Mouse (Mus musculus): ENCODE measurements at regions not wholly inside any gene's neighbourhood (a gene's known extent, or its start where the extent isn't known, plus 50 kb on each side); places are given as distances from the start of the nearest gene placed in this dataset.
A peak's percentile ranks its signal among the peaks of the same experiment; 100 is the strongest.

DNA sequence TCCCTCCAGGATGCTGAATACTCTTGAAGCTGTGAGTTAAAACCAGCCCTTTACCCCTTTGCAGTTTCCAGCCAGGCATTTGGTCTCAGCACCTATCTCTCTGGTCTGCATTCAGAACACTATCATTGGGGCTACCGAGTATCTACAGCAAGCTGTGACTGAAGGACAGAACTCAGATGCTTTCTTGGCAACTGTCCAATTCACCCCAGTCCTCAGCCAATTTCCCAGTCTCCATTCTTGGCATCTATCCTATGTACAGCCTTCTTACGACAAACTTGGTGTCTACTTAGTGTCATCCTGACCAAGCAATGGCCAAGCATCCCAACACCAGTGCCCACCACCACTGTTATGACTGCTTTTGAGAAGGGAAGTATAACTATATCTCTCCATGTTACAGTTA, 109.7 kb upstream of the Kdm8 start:
- H3K9ac ChIP-seq, result no peak overlapping the region
- no peaks in the 10 kb centered on the region for H3K27me3 ChIP-seq (replicated peaks)
- no peaks in the 10 kb centered on the region for H3K9me3 ChIP-seq (replicated peaks)
- H3K4me2 ChIP-seq, result no peak overlapping the region
- no peaks in the 10 kb centered on the region for H3K36me3 ChIP-seq
- no peak overlapping the region for H3K4me3 ChIP-seq
- ATAC-seq, result no peak
- H3K4me1 ChIP-seq, result no peaks in the 10 kb centered on the region
- no peak overlapping the region for H3K27ac ChIP-seq
- 69% methylated on average over 2 of the region's 2 CpGs for WGBS (ENCODE audit: insufficient replicate concordance)

DNA sequence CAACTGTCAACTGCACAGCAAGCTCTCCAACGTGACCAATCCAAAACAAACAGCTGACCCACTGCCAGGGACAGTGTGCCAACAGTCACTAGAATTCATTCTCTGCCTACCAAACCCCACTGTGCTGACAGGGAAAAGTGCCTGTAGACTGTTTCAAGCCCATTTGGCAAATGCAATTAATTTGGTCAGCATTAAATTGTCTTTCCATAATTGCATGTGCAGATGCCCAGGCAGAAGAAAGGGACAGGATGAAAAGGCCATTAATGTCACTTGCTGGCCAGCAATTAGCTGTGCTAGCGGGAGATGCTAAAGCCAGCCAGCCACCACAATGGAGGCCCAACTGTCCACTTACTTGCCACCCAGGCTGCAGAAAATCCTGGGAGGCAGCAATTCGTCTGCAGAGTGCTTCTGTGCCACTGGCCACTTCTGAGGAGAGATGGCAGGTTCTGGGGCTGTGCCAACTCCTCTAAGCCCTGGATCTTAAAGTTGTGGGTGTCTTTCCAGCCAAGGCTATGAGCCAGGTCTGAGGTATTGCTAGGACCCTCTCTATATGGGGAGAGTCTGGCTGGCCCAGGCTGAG, 108.8 kb upstream of the Kdm8 start:
- 39% methylated on average over 3 of the region's 3 CpGs for WGBS (ENCODE audit: insufficient replicate concordance)
- H3K4me2 ChIP-seq, result no peak overlapping the region
- no peak for ATAC-seq
- no peaks in the 10 kb centered on the region for H3K9me3 ChIP-seq (replicated peaks)
- no peaks in the 10 kb centered on the region for H3K27me3 ChIP-seq (replicated peaks)
- no peak overlapping the region for H3K9ac ChIP-seq
- no peak overlapping the region for H3K27ac ChIP-seq
- H3K36me3 ChIP-seq, result no peaks in the 10 kb centered on the region
- no peaks in the 10 kb centered on the region for H3K4me1 ChIP-seq
- H3K4me3 ChIP-seq, result no peak overlapping the region

DNA sequence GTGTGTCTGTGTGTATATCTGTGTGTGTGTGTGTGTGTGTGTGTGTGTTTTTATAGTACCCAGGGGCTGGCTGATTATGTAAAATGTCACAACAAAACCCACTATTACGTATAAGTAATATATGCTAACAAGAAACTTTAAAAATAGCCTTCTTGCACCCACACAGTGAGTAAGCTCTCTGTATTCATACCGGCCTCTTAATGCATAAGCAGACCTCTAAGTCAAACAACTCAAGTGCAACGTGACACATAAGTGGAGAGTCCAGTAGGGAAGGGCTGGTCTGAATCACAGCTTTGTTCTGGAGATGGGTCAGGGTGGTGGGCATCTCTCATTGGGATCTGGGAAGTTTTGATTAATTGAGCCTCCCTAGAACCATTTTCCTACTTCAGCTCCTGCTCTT, 107.7 kb upstream of the Kdm8 start:
- Histone ChIP-seq H3K4me3 (no peak overlapping the region), H3K36me3 (no peaks in the 10 kb centered on the region), H3K9me3 (replicated peaks) (no peaks in the 10 kb centered on the region), H3K27ac (no peak overlapping the region), H3K4me1 (no peaks in the 10 kb centered on the region), H3K9ac (no peak overlapping the region), H3K27me3 (replicated peaks) (no peaks in the 10 kb centered on the region), H3K4me2 (no peak overlapping the region)
- ATAC-seq, result no peak
- WGBS (ENCODE audit: insufficient replicate concordance), result 59% methylated on average over 3 of the region's 3 CpGs

DNA sequence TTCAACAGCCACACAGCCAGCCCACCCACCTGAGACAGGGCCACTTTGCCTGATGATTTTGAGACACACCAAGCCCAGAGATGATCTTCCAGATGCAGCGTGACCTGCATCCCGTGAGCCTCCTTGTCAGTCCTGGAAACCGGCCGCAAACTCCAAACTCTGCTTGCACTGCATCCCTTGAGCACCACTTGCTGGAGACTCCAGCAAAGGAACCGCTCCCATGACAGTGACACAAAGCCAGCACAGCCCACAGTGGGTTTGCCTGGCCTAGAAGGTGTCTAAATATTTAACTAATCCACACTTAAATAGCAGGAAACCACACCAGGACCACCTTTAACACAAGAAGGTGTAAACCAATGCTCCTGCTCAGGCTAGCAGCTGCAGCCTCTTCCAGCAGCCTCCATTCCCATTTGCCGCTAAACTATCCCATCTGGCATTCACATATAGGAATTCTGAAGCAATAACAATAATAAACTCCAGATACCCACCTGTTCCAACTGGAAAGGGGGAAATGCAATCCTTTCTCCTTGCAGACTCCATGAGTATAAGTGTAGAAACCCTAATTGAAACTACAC, 106.2 kb upstream of the Kdm8 start:
- Histone ChIP-seq H3K36me3 (no peaks in the 10 kb centered on the region), H3K9ac (no peak overlapping the region), H3K4me1 (no peaks in the 10 kb centered on the region), H3K27me3 (replicated peaks) (no peaks in the 10 kb centered on the region), H3K9me3 (replicated peaks) (no peaks in the 10 kb centered on the region), H3K27ac (no peak overlapping the region), H3K4me3 (no peak overlapping the region), H3K4me2 (no peak overlapping the region)
- no peak for ATAC-seq
- 72% methylated on average over 6 of the region's 6 CpGs for WGBS (ENCODE audit: insufficient replicate concordance)

DNA sequence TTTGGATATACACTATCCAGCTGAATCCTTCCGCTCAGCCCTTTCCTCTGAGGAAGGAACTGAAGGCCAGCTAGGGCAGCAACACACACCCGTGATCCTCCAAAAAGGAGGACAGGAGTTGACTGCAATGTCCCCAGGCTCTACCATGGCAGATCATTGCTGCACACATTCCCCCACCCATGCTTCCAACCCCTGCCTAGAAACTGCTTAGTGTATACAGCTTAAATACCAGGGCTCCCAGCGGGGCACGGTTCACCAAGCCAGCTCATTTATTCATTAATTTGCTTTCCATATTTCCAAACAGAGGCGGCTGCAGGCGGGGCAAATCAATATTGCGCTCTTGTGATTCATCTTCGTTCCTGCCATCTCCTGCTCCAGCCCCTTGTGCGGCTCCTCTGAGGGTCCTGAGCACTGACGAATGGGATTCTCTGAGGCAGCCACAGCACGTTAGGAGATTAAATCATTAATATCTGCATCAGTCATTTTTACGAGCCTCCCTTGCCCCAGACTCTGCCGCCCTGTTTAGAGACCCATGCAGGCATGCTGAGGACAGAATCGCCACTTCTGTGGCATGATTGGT, 104.1 kb upstream of the Kdm8 start:
- H3K4me2 ChIP-seq, result no peak overlapping the region
- no peak overlapping the region for H3K4me3 ChIP-seq
- H3K9ac ChIP-seq, result no peak overlapping the region
- H3K27me3 ChIP-seq (replicated peaks), result no peaks in the 10 kb centered on the region
- H3K27ac ChIP-seq, result no peak overlapping the region
- H3K36me3 ChIP-seq, result no peaks in the 10 kb centered on the region
- no peak for ATAC-seq
- no peaks in the 10 kb centered on the region for H3K4me1 ChIP-seq
- no peaks in the 10 kb centered on the region for H3K9me3 ChIP-seq (replicated peaks)
- 69% methylated on average over 14 of the region's 14 CpGs for WGBS (ENCODE audit: insufficient replicate concordance)

DNA sequence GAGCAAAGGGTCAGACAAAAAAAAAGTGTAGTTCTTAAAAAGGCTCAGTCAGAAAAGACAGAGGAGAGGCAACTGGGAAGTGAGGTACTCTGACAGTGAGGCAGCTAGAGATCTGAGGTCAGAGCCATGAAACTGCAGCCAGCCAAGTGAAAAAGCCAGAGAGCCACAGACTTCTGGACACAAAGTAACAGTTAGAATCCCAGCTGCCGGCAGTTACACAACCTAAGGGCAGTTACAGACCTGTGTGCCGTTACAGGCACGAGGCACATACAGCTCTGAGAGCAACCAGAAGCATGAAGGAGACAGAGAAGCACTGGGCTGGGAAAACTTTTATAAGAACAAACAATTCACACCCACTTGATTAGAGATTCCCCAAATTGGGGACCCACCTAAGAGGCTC, 94.9 kb upstream of the Kdm8 start:
- 58% methylated on average over 3 of the region's 3 CpGs for WGBS (ENCODE audit: insufficient replicate concordance)
- H3K27ac ChIP-seq, result no peak overlapping the region

DNA sequence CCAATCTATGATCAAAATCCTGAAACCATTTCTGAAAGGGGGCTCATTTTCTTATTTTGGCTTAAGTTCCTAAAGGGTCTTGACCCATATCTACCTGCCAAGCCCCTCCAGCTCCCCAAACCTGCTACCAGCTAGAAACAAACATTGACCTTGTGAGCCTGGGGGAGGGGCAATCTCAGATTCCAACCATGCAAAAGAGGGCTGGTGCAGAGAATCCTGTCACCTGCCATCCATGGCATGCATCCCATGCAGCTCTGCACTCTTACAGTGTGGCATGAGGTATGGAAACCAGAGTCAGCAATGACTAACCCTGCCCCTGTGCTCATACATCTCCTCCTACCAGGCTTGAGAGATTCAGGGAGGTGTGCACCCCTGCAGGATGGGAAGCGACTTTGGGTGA, 90.3 kb upstream of the Kdm8 start:
- Histone ChIP-seq H3K4me3 (no peak overlapping the region), H3K27ac (no peak overlapping the region), H3K4me2 (no peak overlapping the region), H3K9me3 (replicated peaks) (no peaks in the 10 kb centered on the region), H3K4me1 (no peaks in the 10 kb centered on the region), H3K9ac (no peak overlapping the region), H3K27me3 (replicated peaks) (no peaks in the 10 kb centered on the region), H3K36me3 (no peaks in the 10 kb centered on the region)
- WGBS (ENCODE audit: insufficient replicate concordance), result 69% methylated on average over 1 of the region's 1 CpGs
- no peak for ATAC-seq

More for the DNA sequence above, 94.9 kb upstream of the Kdm8 start:
- Histone ChIP-seq H3K4me3 (no peak overlapping the region), H3K36me3 (no peaks in the 10 kb centered on the region), H3K9me3 (replicated peaks) (no peaks in the 10 kb centered on the region), H3K9ac (no peak overlapping the region), H3K27me3 (replicated peaks) (no peaks in the 10 kb centered on the region), H3K4me2 (no peak overlapping the region), H3K4me1 (no peaks in the 10 kb centered on the region)
- ATAC-seq, result no peak

DNA sequence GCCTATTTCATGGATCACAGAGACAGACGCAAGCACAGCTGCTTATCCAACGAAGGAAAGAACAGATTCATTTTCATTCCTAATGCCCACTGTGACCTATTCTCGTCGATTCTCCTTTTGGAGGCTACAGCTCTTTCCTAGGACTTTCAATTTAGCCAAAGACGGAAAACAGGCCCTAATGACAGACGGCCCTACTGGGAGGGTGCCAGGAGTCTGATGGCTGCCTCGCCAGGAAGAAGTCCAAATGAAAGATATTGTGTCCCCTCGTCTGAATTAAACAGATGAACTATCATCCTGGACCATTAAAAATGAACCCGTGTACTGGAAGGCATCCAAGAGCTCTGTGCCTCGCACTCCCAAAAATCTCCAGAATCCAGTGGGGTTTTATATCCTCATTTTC, 89.5 kb upstream of the Kdm8 start:
- no peaks in the 10 kb centered on the region for H3K4me1 ChIP-seq
- no peak overlapping the region for H3K4me2 ChIP-seq
- no peaks in the 10 kb centered on the region for H3K9me3 ChIP-seq (replicated peaks)
- H3K9ac ChIP-seq, result no peak overlapping the region
- no peaks in the 10 kb centered on the region for H3K36me3 ChIP-seq
- H3K27me3 ChIP-seq (replicated peaks), result no peaks in the 10 kb centered on the region
- H3K4me3 ChIP-seq, result no peak overlapping the region
- 65% methylated on average over 10 of the region's 10 CpGs for WGBS (ENCODE audit: insufficient replicate concordance)
- no peak for ATAC-seq
- H3K27ac ChIP-seq, result no peak overlapping the region

DNA sequence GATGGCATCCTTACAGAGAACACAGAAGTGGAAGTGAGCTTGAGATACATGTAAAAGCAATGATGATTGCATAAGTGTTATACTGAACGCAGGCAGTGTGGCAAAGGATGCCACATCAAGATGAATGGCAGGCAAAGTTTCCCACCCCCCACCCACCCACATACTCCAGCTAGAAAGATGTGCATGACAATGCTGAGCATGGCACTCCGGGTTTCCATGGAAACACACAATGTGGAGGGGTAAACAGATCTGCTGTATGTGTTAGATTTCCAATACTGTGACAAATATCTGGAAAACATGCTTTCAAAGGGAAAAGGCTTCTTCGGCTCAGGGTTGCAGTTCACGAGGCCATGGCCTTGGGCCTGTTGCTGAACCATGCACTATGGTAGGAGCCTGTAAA, 86.5 kb upstream of the Kdm8 start:
- WGBS (ENCODE audit: insufficient replicate concordance), result 70% methylated on average over 4 of the region's 4 CpGs
- Histone ChIP-seq H3K4me3 (no peak overlapping the region), H3K4me1 (no peaks in the 10 kb centered on the region), H3K9ac (no peak overlapping the region), H3K9me3 (replicated peaks) (no peaks in the 10 kb centered on the region), H3K27me3 (replicated peaks) (no peaks in the 10 kb centered on the region), H3K27ac (no peak overlapping the region), H3K4me2 (no peak overlapping the region), H3K36me3 (no peaks in the 10 kb centered on the region)
- no peak for ATAC-seq

DNA sequence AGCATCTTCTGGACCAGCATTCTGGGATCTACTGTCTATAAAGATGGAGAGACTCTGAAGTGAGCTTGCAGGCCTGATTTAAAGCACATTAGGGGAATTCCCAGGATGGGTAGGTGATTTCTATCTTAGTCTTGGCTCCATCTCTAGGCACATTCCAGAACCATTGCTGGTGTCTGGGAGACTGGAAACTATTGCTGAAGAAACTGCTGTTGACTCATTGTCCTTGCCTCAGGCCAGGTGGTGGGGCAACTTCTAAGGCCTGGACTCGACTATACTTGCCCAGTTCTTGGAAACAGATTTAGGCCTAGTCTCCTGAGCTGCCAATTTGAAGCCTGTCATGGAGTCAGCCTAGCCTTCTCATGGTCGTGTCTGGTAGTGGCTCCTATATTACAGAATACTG, 61.5 kb upstream of the Kdm8 start:
- H3K27me3 ChIP-seq (replicated peaks), result no peaks in the 10 kb centered on the region
- no peak overlapping the region for H3K4me2 ChIP-seq
- H3K27ac ChIP-seq, result no peak overlapping the region
- WGBS (ENCODE audit: insufficient replicate concordance), result 29% methylated on average over 2 of the region's 2 CpGs
- no peak for ATAC-seq
- no peak overlapping the region for H3K4me3 ChIP-seq
- H3K36me3 ChIP-seq, result no peaks in the 10 kb centered on the region
- no peaks in the 10 kb centered on the region for H3K9me3 ChIP-seq (replicated peaks)
- H3K4me1 ChIP-seq, result no peaks in the 10 kb centered on the region
- H3K9ac ChIP-seq, result no peak overlapping the region

DNA sequence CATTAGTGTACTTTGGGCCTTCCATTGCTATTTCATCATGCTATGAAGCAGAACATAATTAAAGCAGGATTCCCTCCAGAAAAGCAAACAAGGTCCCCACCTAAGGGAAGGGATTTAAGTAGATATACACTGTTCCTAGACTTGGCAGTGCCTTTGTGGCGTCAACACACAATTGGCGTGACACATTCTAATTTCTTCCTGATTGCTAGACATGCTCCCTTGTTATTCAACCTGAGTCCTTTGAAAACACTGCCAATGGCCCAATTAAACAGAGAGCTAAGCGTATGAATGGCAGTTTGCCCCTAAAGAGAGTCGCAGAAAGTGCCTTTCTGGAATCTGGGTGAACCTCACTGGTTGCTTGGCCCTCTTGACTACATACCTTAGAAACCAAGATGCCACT, 60.3 kb upstream of the Kdm8 start:
- no peaks in the 10 kb centered on the region for H3K9me3 ChIP-seq (replicated peaks)
- WGBS (ENCODE audit: insufficient replicate concordance), result 65% methylated on average over 4 of the region's 4 CpGs

DNA sequence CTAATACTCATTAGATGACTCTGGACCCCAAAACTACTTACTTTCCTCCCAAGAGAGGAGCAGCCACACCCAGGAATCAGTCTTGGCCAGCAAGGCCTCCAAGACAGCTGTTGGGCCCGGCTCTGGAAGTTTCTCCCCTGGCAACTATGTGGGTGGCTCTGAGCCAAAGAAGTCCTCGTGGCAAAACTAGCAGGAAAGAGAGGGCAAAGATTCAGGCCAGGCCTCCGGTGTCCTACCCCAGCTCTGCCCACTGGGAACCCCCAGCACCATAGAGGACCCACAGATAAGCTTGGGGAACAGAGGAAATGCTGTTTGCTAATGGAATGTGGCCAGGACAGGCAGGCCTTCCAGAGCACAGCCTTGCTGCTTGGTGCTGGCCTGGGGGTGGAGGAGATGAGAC, 51.9 kb upstream of the Kdm8 start:
- H3K4me1 ChIP-seq, result peaks cover 10% of the 10 kb centered on the region; the same call in 1 of the 2 replicates
- no peak for ATAC-seq
- H3K4me2 ChIP-seq, result no peak overlapping the region
- H3K4me3 ChIP-seq, result no peak overlapping the region
- no peaks in the 10 kb centered on the region for H3K36me3 ChIP-seq
- no peaks in the 10 kb centered on the region for H3K9me3 ChIP-seq (replicated peaks)
- no peak overlapping the region for H3K27ac ChIP-seq
- no peak overlapping the region for H3K9ac ChIP-seq
- peaks cover 46% of the 10 kb centered on the region for H3K27me3 ChIP-seq (replicated peaks)
- 43% methylated on average over 3 of the region's 3 CpGs for WGBS (ENCODE audit: insufficient replicate concordance)

More for the DNA sequence above, 60.3 kb upstream of the Kdm8 start:
- no peak overlapping the region for H3K27ac ChIP-seq
- no peak for ATAC-seq
- no peak overlapping the region for H3K4me2 ChIP-seq
- no peak overlapping the region for H3K9ac ChIP-seq
- H3K36me3 ChIP-seq, result no peaks in the 10 kb centered on the region
- no peaks in the 10 kb centered on the region for H3K27me3 ChIP-seq (replicated peaks)
- no peak overlapping the region for H3K4me3 ChIP-seq
- H3K4me1 ChIP-seq, result no peaks in the 10 kb centered on the region

DNA sequence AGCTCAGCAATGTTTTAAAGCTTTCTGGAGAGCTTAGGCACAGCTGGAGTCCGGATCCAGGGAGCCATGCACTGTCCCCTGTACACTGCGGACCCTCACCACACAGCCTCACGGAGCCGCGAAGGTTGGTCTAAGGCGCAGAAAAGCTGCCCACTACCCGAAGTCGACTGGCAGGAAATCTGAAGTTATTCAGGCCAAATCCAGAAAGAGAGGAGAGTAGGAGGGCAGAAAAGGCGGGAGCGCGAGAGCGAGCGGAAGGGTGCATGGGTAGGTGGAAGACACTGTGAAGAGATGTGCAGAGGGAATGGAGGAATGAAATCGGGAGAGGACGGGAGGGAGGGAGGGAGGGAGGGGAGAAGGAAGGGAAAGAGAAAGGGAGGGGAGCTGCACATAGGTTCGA, 51.2 kb upstream of the Kdm8 start:
- Histone ChIP-seq H3K9me3 (replicated peaks) (no peaks in the 10 kb centered on the region), H3K4me1 (peaks cover 10% of the 10 kb centered on the region; the same call in 1 of the 2 replicates), H3K27ac (no peak overlapping the region), H3K9ac (0 out of 2 replicates have a peak overlapping the region, but pooled peaks have one; percentile 39), H3K4me3 (peak overlapping the region; percentile 37), H3K27me3 (replicated peaks) (peaks cover 46% of the 10 kb centered on the region), H3K36me3 (no peaks in the 10 kb centered on the region), H3K4me2 (peak overlapping the region; percentile 76)
- WGBS (ENCODE audit: insufficient replicate concordance), result 3% methylated on average over 16 of the region's 16 CpGs
- ATAC-seq, result no peak
